In genomic region chr2:131902867-131903266, GRCm38 (mm10) we compare ENCODE assay signal across 10 mouse cellular contexts. TPM values are rescaled to one million over a fixed set of nuclear protein-coding genes. Genes with fewer than 3 reads are reported as not detected.
DNase-seq lines count a peak whose midpoint lies in the region; ATAC-seq and TF ChIP-seq lines count a peak whose summit lies in the region.
"Had no signal": no experiment of that assay in that cellular context is flagged by ENCODE, and none has a peak within 500 bp of the region (broad histone marks: within the 10 kb centered on the region; RNA-seq: fewer than 3 reads in every experiment).

No protein-coding gene starts in this region.

- no peaks in the 10 kb centered on the region for H3K9me3 ChIP-seq in intestine, embryonic 16.5 days (ENCODE audit: control insufficient read depth, low read length)
- H3K9me3 ChIP-seq in forebrain, postnatal 0 days (ENCODE audit: low read length) = no peaks in the 10 kb centered on the region
- H3K9me3 ChIP-seq: embryonic facial prominence, embryonic 13.5 days had no signal

- peak overlapping the region; percentile 74 for H3K27ac ChIP-seq in intestine, embryonic 16.5 days (ENCODE audit: low read length)
- H3K27ac ChIP-seq in forebrain, postnatal 0 days (ENCODE audit: low read depth, low read length) = no peak overlapping the region
- H3K27ac ChIP-seq: embryonic facial prominence, embryonic 13.5 days; macrophage had no signal

- ATAC-seq in intestine, embryonic 16.5 days = peak; percentile 91
- no peak for ATAC-seq in forebrain, postnatal 0 days

- 33% methylated on average over 8 of the region's 8 CpGs for WGBS in intestine, embryonic 16.5 days
- WGBS in forebrain, postnatal 0 days = 46% methylated on average over 8 of the region's 8 CpGs

- peaks cover 3% of the 10 kb centered on the region; the same call in 1 of the 2 replicates for H3K4me1 ChIP-seq in intestine, embryonic 16.5 days (ENCODE audit: control insufficient read depth, insufficient read depth, low read length)
- peaks cover 4% of the 10 kb centered on the region; the same call in 1 of the 2 replicates for H3K4me1 ChIP-seq in forebrain, postnatal 0 days (ENCODE audit: insufficient read depth)
- H3K4me1 ChIP-seq: embryonic facial prominence, embryonic 13.5 days had no signal

- 0 out of 2 replicates have a peak overlapping the region, but pooled peaks have one; percentile 19 for H3K9ac ChIP-seq in intestine, embryonic 16.5 days (ENCODE audit: low read depth, low read length)
- H3K9ac ChIP-seq in forebrain, postnatal 0 days = no peak overlapping the region
- H3K9ac ChIP-seq: embryonic facial prominence, embryonic 13.5 days had no signal

- H3K36me3 ChIP-seq in intestine, embryonic 16.5 days (ENCODE audit: control insufficient read depth, insufficient read depth, low read length) = no peaks in the 10 kb centered on the region
- no peaks in the 10 kb centered on the region for H3K36me3 ChIP-seq in forebrain, postnatal 0 days (ENCODE audit: insufficient read depth)
- H3K36me3 ChIP-seq: embryonic facial prominence, embryonic 13.5 days had no signal

- peak; percentile 18 for DNase-seq in adrenal gland, postnatal 10 days
- no peak for DNase-seq in adrenal gland, postnatal 36 days
- DNase-seq in CD4-positive helper T cell, adult 2 months (ENCODE audit: low read depth, low spot score) = peak; percentile 65
- peak; percentile 75 for DNase-seq in gastrocnemius, postnatal 25 days
- peak; percentile 74 for DNase-seq in yolk sac, embryonic 10.5 days (ENCODE audit: low spot score)
- DNase-seq in forebrain, postnatal 0 days = no peak
- DNase-seq in ovary, postnatal 10 days (ENCODE audit: low spot score) = no peak

- peak overlapping the region; percentile 16; the same call in 1 of the 2 replicates for H3K4me2 ChIP-seq in intestine, embryonic 16.5 days (ENCODE audit: low read depth, low read length)
- no peak overlapping the region for H3K4me2 ChIP-seq in forebrain, postnatal 0 days (ENCODE audit: low read depth)
- H3K4me2 ChIP-seq: embryonic facial prominence, embryonic 13.5 days had no signal

- H3K4me3 ChIP-seq in intestine, embryonic 16.5 days (ENCODE audit: low read length) = no peak overlapping the region
- no peak overlapping the region for H3K4me3 ChIP-seq in forebrain, postnatal 0 days (ENCODE audit: low read depth, low read length)
- H3K4me3 ChIP-seq: embryonic facial prominence, embryonic 13.5 days had no signal

- H3K27me3 ChIP-seq in intestine, embryonic 16.5 days (replicated peaks; ENCODE audit: control insufficient read depth, insufficient read depth, low read length) = no peaks in the 10 kb centered on the region
- H3K27me3 ChIP-seq in forebrain, postnatal 0 days (ENCODE audit: insufficient read depth, low read length) = no peaks in the 10 kb centered on the region
- H3K27me3 ChIP-seq: embryonic facial prominence, embryonic 13.5 days had no signal

- TF ChIP-seq CTCF in forebrain, postnatal 0 days (IDR thresholded peaks at IDR 0.05; ENCODE audit: low read depth) = no peak

RNA-seq across cellular contexts. Expression of gene Prnp, which starts 6.9 kb away (rescaled TPM):
- 10 to 100 TPM; 75.0 to 75.3 TPM for total RNA-seq in adrenal gland, postnatal 10 days (2021)
- total RNA-seq in adrenal gland, postnatal 36 days (2021) = 100 to 1,000 TPM in 1 of 2 experiments, 10 to 100 TPM in 1; 90.8 to 126 TPM
- 100 to 1,000 TPM in 1 of 2 experiments, 10 to 100 TPM in 1; 71.2 to 113 TPM for total RNA-seq in gastrocnemius, postnatal 25 days (2021)
- 49.5 and 50.7 TPM in 2 replicates for polyA plus RNA-seq in intestine, embryonic 16.5 days (2015; fragmentation: Nextera tagmentation; extraction: Ambion mirVana)
- total RNA-seq in forebrain, postnatal 0 days (2014; rRNA removed) = 352 and 356 TPM in 2 replicates
- polyA plus RNA-seq in forebrain, postnatal 0 days (2015; fragmentation: Nextera tagmentation; extraction: Ambion mirVana) = 353 and 423 TPM in 2 replicates

RNA-seq across cellular contexts. Expression of gene Prn, which starts 6.9 kb away (rescaled TPM):
- not detected for total RNA-seq in adrenal gland, postnatal 10 days (2021)
- under 1 TPM in 1 of 2 experiments, not detected in 1; 0.13 TPM for total RNA-seq in adrenal gland, postnatal 36 days (2021)
- under 1 TPM in 1 of 2 experiments, not detected in 1; 0.23 TPM for total RNA-seq in gastrocnemius, postnatal 25 days (2021)
- not detected in 2 replicates for polyA plus RNA-seq in intestine, embryonic 16.5 days (2015; fragmentation: Nextera tagmentation; extraction: Ambion mirVana)
- 0.76 TPM in 1 of 2 replicates, not detected in the other for total RNA-seq in forebrain, postnatal 0 days (2014; rRNA removed)
- polyA plus RNA-seq in forebrain, postnatal 0 days (2015; fragmentation: Nextera tagmentation; extraction: Ambion mirVana) = 0.33 TPM in 1 of 2 replicates, not detected in the other
- polyA plus RNA-seq: macrophage had no signal

RNA-seq across cellular contexts. Expression of gene Erv3, which starts 43.3 kb away (rescaled TPM):
- not detected for total RNA-seq in adrenal gland, postnatal 10 days (2021)
- total RNA-seq in adrenal gland, postnatal 36 days (2021) = not detected
- total RNA-seq in gastrocnemius, postnatal 25 days (2021) = not detected
- not detected in 2 replicates for polyA plus RNA-seq in intestine, embryonic 16.5 days (2015; fragmentation: Nextera tagmentation; extraction: Ambion mirVana)
- total RNA-seq in forebrain, postnatal 0 days (2014; rRNA removed) = not detected in 2 replicates
- 0.06 TPM in 1 of 2 replicates, not detected in the other for polyA plus RNA-seq in forebrain, postnatal 0 days (2015; fragmentation: Nextera tagmentation; extraction: Ambion mirVana)
- polyA plus RNA-seq: embryonic facial prominence, embryonic 13.5 days; macrophage had no signal

RNA-seq across cellular contexts. Expression of gene Prnd, which starts 47.8 kb away (rescaled TPM):
- total RNA-seq in adrenal gland, postnatal 10 days (2021) = 10 to 100 TPM in 1 of 2 experiments, 1 to 10 TPM in 1; 6.3 to 15.8 TPM
- total RNA-seq in adrenal gland, postnatal 36 days (2021) = under 1 TPM; 0.20 to 0.70 TPM
- 1 to 10 TPM in 1 of 2 experiments, under 1 TPM in 1; 0.97 to 1.6 TPM for total RNA-seq in gastrocnemius, postnatal 25 days (2021)
- 27.1 and 28.8 TPM in 2 replicates for polyA plus RNA-seq in intestine, embryonic 16.5 days (2015; fragmentation: Nextera tagmentation; extraction: Ambion mirVana)
- total RNA-seq in forebrain, postnatal 0 days (2014; rRNA removed) = 3.5 and 4.4 TPM in 2 replicates
- 6.0 and 6.2 TPM in 2 replicates for polyA plus RNA-seq in forebrain, postnatal 0 days (2015; fragmentation: Nextera tagmentation; extraction: Ambion mirVana)
- polyA plus RNA-seq: macrophage had no signal

Comparison
In these comparisons a context has a peak if more than half of its experiments do, and no peak if none do; other contexts are left out.
1. DNase-seq: peak in adrenal gland, postnatal 10 days (single experiment), CD4-positive helper T cell, adult 2 months (single experiment), gastrocnemius, postnatal 25 days (single experiment) and yolk sac, embryonic 10.5 days (single experiment); none in adrenal gland, postnatal 36 days (0 of 2), forebrain, postnatal 0 days (single experiment) and ovary, postnatal 10 days (single experiment).